Mouse (Mus musculus): Measurements from ENCODE around the gene Lsamp.

Gene Lsamp

DNA sequence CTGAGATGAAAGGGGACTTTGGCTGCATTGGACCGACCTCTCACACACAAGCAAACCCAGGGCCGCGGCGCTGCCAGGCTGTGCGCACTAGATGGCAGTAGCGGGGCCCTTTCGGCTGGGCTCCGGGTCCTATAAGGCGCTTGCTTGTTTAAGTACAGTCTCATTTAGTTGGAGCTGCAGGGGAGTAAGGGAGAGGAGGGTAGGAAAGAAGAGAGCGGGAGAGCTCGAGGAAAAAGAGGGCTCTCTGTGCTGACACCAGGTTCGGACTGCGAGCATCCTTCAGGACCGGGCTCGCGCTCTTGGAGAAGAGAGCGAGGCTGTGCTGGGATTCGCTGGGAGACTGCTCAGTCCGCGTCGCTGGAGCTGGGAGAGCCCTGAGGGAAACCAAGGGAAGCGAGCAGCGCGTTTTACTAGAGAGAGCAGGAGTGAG is at the start of gene Lsamp:
TSS of gene Lsamp (plus strand) at position 157 of the 430 bp plus-strand sequence.
- peak; percentile 88 for DNase-seq

DNA sequence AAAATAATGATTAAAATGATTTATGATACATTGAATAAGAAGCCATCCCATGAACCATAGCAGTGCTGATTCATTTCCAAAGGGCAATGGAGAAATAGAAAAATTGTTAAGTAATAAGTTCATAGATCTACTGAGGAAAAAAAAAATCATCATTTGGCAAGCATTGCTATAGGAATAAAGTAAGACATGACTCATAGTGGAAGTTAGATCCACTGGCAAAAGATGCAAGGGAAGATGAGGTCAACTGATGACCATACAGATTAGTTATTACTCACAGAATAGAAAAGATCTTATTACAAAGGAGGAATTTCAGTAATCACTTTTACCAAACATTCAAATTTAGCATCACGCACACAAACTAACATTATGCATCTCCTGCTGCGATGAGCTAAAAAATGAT is 26.5 kb upstream of the Lsamp start:
- no peak for DNase-seq

DNA sequence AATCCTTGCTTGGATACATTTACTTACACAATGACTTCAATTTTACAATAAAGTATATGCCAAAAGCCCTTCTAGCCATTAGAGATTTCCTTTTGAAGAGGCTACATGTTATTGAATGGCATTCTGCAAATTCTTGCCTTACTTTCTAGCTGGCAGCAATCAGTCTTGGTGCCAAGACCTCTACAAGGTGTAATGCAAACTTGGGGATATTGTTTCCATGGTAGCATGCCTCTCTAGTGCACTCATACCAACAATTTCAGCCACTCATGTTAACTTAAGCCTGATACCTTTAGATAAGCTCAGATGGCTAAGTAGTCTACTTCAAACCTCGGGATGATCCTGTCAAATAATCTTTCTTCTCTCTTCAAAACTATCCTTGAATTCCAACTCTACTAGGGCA is 11.4 kb upstream of the Lsamp start:
- DNase-seq, result no peak

DNA sequence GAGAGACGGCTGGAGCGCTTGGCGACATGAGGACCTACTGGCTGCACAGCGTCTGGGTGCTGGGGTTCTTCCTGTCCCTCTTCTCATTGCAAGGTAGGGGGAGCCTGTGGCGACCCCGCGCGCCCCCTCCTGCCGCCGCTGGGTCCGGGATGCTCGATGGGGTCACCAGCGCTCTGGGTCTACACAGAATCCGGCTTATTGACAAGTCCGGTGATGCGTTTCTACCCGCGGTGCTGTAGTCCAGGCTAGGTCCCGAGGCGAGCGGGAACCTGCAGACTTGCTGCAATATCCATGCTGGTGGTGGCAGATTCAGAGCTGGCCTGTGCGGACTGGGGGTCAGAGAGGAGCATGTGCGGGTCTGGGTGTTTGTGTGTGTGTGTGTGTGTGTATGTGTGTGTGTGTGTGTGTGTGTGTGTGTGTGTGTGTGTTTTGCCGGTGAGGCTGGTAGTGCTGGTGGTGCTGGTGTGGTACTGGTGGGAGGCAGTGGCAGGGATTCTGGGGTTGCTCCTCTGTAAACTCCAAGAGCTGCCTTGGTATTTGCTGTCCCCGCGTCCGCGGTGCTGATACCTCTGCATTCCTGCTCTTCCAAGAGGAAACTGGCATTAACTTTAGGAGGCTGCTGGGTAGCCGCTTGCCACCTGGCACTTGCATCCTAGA is 602 bp downstream of the Lsamp start:
- DNase-seq, result peak; percentile 63

DNA sequence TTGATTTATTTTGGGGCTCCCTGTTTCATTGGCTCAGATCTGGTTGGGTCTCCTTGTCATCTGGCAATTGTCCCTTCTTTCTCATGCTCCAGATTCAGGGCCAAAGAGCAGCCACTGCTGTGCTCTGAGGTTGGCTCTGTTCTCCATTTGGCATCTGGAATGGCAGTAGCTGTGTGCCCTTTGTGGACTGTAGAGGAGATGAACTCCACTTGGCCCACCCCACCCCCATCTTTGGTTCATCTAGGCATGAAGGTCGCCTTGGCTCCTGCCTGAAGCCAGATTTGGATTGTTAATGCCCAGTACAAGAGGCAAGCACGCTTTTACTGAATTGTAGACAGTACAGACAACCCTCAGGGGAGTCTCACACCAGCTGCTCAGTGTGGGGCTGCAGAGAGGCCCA is 4.3 kb downstream of the Lsamp start:
- DNase-seq, result no peak

DNA sequence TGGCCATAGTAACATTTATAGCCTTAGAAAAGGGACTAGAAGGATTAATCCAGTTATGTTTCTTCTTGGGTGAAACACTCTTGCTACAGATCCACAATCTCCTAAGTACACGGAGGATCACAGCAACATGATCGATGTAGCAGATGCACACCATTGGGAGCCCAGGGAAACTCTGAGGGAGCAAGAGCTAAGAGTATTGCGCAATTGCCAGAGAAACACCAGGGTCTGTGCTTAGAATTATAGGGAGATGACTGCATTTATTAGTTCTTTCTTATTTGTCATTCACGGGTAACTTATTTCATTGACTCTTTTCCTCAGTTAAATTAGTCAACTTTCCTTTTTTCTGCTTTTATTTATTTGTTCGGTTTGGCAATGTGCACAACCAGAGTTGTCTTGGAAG is 10.7 kb downstream of the Lsamp start:
- no peak for DNase-seq

DNA sequence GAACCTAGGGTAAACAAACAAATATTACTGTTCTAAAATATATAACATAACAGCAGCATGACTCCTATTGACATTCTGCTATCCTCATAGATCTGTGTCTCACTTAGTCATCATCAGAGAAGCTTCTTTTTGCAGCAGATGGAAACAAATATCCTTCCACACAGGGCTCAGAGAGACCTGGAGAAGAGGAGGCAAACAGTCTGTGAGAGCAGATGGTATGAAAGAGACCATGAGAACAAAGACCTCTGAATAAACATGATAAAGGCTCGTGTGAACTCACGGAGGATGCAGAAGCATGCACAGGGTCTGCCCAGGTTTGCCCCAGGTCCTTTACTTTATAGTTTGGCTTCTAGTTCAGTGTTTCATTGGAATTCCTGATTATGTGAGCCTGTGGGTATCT is 24.6 kb downstream of the Lsamp start:
- DNase-seq, result no peak

DNA sequence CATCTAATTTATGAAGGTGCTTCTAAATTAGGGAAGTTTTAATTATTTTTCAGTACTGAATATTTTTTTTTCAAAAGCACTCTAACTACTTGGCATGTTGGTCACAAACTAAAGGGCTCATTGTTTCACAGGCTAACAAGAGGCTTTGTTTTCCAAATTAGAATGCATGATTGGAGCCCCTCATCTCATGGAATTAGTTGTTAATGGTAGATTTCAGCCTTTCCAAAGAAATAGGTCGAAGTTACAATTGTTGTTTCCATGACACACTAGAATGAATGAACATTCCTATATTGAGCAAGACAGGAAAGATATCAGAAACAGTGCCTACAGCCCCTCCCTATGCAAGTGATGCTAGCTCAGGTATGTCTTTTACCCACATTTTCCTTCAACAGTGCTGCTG is 26.9 kb downstream of the Lsamp start:
- no peak for DNase-seq

DNA sequence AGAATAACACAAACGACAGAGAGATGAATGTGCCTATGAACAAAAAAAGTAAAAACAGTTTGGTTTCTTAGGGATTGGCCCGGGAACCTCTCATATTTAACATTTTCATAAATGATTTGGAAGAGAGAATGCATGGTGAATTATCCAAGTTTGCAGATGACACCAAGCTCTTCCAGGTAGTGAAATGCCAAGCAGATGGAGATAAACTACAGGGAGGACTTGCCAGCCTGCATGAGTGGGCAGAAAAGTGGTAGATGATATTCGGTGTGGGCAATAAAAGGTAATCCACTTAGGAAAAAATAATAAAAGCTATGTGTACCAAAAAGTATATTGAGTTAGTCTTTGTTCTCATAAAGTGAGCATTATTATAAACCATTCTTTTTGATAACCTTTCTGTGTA is 38.5 kb downstream of the Lsamp start:
- DNase-seq, result no peak

DNA sequence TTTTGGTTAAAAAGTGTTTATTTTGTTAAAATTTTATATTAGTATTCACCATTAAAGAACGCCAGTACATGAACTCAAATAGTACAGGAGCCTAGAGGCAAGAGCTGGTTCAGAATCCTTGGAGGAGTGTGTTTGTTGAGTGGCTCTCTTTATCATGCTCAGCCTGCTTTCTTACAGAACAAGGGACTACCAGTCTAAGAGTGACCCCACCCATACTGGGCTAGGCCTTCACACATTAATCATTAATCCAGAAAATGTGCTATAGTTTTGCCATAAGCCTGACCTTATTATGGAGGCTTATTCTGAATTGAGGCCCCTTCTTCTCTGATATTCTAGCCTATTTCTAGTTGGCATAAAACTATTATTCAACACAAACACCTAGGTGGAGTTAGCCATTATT is 52.6 kb downstream of the Lsamp start:
- no peak for DNase-seq

DNA sequence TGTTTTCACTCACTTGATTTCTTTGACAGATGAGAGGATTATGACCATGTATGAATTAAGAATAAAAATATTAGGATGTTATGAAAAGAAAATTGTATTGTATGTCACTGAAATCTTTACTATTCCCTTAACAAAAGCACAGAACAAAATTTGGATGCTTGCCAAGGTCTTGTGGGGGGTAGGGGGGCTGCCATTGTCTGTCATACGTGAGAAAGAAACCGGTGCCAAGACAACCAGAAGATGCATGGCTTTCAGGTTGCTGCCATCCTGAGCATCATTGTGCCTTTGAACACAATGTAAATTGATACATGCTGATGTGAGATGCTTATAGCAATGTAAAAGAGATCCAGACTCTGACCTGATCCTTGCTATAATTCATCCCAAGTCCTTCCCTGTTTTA is 75.4 kb downstream of the Lsamp start:
- DNase-seq, result no peak

DNA sequence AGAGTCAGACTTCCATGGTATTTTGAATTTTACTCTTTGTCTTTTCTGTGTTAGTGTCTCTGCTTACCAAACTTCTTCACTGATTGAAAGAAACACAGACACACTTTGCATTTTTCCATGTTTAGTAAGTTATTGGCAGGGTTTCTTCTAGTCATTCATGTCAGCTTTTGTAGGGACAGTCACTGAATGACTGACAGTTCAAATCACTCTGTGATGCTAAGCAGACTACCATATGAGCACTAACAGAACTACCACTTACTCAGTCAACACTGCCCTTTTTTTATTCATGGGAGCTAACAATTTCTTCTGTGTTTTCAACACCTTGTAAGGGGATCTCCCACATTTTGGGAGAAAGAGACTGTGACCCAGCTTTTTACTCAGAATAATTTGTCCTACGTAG is 75.8 kb downstream of the Lsamp start:
- DNase-seq, result no peak

DNA sequence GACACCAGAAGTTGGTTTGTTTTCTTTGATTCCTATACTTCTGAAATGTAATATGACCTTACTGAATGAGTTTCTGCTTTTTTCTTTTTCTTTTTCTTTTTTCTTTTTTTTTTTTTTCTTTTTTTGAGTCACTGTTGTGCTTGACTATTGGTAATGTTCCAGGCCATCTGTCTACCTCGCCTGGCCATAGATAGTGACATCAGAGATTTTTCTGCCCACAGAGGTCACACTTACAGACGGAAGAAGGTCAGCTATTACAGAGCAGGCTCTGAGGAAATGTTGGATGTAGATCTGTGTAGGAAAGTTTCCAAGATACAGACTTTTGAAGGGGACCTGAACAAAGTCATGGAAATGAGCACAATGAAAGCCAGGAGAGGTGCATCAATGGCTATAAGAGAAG is 76.3 kb downstream of the Lsamp start:
- no peak for DNase-seq

DNA sequence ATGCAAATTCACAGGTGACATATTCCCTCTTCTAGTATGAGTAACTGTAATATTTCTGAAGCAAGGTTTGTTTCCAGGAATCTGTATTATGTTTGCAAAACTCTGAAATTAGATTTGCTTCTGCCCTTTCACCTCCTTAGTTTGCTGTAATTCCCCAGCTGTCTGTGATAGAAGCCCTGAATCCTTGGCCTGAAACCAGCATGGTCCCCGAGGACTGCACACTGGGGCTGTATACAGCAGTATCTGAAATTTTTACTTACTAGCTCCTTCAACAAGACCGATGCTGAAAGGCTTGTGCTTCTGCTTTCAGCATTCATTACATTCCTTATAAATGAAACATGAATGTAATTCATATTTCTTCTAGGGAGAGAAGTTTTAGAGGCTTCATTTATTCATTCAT is 91.4 kb downstream of the Lsamp start:
- no peak for DNase-seq

DNA sequence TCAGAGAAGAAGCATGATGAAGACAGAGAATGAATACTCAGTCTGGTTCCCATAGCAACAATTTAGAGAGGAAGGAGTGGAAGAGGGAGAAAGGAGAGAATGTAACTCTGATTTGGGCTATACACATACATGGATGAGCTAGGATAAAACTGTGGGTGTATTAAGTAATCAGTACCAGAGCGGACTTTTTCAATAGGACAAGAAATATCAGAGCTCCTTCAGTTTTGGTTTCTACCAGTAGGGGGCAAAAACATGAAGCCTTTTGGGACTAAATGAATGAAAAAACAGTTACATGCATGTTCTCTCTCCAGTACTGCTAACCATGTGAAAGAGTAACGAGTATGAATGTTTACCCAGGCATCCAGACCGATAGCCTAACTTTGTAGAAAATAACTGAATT is 96.1 kb downstream of the Lsamp start:
- DNase-seq, result peak; percentile 25

DNA sequence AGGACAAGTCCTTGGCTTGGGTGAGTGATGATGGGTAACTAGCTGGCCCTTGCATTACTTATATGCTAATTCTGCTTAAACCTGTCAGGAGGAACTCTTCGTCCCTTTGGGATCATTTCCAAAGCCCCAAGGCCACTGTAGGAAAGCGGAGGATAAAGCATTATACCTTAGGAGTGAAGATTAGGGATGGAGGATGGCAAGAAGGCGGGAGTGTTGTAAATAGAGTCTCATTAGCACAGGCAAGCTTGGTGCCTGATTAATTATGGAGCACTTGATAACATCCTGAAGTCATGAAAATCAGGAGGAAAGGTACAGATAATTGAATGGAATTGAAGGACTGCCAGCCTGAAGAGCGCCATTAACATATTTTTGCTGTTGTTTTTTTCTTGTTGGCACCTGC is 120.2 kb downstream of the Lsamp start:
- no peak for DNase-seq

DNA sequence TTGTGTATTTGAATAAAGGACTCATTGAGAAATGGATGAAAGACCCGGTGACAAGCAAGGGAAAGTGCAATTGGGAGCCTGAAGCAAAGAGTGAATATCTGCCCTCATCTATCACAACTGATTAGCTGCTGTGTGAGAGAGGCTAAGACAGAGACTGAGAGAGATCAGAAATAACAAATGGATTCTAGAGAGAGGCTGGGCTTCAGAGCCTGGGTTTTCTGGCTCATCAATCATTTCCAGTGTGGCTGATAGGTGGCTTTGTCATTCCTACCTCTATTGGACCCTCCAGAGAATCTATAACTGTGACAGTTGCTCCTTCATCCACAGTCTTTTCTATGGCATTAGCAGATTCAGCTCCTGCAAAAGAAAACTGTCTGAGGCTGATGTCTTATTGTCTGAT is 198.8 kb downstream of the Lsamp start:
- no peak for DNase-seq

DNA sequence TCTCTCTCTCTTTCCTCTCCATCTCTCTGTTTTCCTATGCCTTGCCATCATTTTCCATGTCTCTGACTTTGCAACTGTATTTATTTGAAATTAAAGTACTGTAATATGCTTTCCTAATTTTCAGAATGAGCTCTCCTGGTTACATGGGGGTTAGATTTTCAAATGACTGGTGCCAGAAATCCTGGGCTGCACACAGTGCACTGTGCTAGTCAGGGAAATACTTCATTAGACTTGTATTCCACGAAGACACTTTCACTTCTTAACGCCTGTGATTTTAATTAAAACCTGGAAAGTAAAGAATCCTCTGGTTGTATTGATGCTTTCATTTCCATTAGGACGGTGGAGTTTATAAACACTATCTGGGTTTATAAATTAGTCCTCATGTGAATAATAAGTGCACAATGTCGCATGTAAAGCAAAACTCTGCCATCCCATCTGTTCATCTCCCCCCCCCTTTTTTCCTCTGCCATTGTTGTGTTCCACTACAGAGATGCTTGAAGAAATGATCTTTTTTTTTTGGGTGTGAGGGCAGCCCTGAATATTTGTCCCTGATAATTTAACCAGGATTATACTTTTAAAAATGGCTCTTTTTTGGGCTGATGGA is 203.9 kb downstream of the Lsamp start:
- DNase-seq, result no peak

DNA sequence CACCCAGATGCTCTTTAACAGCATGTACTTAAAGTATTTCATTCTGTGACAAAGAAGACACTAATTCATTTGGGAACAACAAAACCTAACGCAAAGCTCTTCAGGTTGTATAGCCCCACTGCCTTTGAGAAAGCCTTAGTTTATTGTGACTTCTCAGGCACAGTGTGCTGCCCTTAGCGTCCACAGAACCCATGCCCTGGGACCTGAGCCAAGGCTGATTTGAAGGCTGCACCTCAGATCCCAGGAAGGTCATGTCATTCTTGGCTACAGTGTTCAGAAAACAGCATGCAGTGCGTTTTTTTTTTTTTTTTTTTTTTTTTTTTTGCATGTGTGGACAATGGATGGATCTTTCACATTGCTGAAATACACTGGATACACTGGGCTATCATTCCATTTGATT is 210.2 kb downstream of the Lsamp start:
- no peak for DNase-seq

DNA sequence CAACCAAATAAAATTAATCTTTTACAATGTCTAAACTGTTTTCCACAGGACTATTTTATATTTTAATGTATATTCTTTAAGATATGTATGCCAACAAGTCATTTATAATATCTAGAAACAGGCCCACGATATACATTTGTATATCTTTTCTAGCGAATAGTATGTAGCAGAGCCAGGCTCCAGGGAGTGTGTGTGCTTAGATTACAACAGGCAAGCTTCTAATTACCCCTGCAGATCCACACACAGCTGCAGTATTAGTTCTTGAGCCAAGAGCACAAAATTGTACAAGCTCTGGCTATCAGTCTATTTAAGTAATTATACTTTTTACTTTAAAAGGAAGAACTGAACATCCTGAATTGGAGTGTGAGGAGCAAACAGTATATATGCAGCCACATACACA is 210.7 kb downstream of the Lsamp start:
- DNase-seq, result no peak

DNA sequence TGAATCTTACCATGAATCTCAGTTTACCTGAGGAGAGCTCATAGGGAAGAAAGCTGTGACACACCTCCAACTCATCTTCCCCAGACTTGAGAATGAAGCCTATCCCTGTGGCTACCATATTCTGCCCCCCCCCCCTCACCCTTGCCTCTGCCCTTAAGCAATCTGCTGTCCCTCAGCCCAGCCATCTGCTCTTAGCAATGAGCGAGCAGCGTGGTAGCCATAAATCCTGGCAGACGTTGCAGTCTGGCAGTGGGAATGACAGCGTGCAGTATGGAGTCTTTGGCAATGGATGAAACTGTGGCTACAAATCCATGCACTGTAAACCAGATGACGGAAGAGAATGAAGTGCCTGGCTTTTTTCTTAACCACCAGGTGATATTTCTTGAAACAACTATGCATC is 244.5 kb downstream of the Lsamp start:
- peak; percentile 20 for DNase-seq

DNA sequence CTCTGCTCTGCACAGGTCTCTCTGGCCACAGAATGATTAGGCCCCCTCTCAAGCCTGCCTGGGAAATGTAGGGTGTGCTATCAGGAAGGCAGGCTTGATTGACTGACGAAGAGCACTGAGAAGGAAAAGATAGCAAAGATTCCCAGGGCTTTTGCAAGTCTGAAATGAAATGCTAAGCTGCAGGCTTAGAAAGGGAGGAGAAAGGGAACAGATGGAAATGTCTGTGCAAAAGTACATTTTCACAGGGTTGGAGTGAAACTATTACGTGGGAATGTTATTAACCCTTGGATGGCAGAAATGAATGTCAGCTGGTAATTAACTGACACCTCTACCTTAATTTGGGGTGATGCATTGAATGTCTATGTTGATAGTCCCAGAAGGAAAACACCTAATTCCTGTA is 248.9 kb downstream of the Lsamp start:
- no peak for DNase-seq

DNA sequence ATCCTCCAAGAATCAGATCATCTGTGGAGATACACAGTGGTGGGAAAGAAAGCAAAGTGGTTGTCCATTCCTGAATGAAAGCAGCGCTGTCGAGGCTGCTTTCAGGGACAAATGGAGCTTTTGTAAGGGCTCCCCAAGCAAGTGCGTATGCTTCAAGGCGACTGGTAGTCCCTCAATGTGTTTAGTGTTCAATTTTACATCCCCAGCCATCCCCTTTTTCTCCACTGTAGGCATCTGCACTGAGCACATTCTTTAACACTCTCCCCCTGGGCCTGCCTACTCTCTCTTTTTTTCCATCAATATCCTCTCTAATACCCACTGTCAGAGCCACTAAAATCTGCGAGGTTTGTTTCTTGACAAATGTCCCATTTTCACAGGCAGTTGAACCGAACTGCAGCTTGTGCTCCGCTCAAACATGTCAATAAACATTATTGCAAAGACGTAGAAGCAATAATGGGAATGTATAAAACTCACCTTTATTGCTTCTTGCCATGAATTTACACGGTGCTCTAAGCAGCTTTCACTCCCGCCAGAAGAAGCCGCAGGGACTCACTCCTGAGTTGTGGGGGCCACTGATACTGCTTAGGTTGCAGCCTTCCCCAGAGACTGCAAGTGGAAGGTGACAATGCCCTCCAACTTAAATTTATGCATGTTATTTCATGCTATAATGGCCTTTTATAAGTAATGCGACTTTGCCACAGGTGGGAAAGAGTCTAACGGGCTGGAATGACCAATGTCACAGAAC is 250.2 kb downstream of the Lsamp start:
- no peak for DNase-seq

DNA sequence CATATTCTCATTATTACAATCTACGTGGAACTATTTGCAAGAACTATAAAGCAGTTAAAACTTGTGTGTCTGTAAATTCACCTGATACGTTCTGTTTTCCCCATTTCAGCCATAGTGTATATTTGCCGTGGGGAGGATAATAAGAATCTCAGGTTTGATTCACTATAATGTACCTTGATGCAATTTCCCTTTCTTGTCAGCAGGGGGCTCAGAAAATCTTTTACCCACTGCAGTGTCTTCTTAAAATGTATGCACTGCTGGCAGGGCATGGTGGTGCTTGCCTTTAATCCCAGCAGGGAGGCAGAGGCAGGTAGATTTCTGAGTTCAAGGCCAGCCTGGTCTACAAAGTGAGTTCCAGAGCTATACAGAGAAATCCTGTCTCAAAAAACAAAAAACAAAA is 287.7 kb downstream of the Lsamp start:
- DNase-seq, result peak; percentile 10

DNA sequence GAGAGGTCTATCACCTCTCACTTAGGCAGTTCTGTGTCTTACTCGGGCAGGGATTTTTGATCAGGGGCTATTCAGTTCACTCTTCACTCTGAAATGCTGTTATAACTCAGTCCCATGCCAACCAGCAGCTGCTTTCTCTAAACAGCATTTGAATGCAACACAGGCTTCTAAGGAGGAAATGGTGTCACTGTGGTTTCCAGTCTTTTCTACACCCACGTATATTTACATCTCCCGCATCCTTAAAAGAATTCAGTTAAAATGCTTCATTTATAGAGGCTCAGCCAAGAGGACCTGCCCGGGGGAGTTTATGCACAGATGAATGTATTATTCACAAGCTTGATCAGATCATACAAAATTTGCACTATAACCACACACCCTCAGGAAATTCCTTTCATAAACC is 306.0 kb downstream of the Lsamp start:
- no peak for DNase-seq

Data from embryo, embryonic 11 days (tissue).